Mouse (Mus musculus): ENCODE results near the gene Ess2. TPM values are rescaled to one million over a fixed set of nuclear protein-coding genes. Genes with fewer than 3 reads are reported as not detected.

Gene Ess2
- polyA plus RNA-seq, 1 experiment from 2014 or later, result 29.5 TPM

Other genes starting within 250 kb of the Ess2 start
- 43.9 and 47.9 TPM in 2 replicates for gene Med15, start 178.5 kb downstream of the Ess2 start, polyA plus RNA-seq (2015; fragmentation: Nextera tagmentation; extraction: Ambion mirVana)
- gene Klhl22, start 151.7 kb downstream of the Ess2 start, polyA plus RNA-seq (2015; fragmentation: Nextera tagmentation; extraction: Ambion mirVana), result 56.5 and 59.2 TPM in 2 replicates
- gene Scarf2, start 114.1 kb downstream of the Ess2 start, polyA plus RNA-seq (2015; fragmentation: Nextera tagmentation; extraction: Ambion mirVana), result 4.4 and 5.7 TPM in 2 replicates
- gene B830017H08Rik, start 78.2 kb downstream of the Ess2 start, polyA plus RNA-seq (2015; fragmentation: Nextera tagmentation; extraction: Ambion mirVana), result not detected in 2 replicates
- 1.1 and 1.2 TPM in 2 replicates for gene Car15, start 73.0 kb downstream of the Ess2 start, polyA plus RNA-seq (2015; fragmentation: Nextera tagmentation; extraction: Ambion mirVana)
- 0.26 and 0.31 TPM in 2 replicates for gene Gm20518, start 19.7 kb downstream of the Ess2 start, polyA plus RNA-seq (2015; fragmentation: Nextera tagmentation; extraction: Ambion mirVana)
- 0.05 TPM in 1 of 2 replicates, not detected in the other for gene Tssk1, start 17.1 kb downstream of the Ess2 start, polyA plus RNA-seq (2015; fragmentation: Nextera tagmentation; extraction: Ambion mirVana)
- gene Dgcr2, start 12.8 kb downstream of the Ess2 start, polyA plus RNA-seq (2015; fragmentation: Nextera tagmentation; extraction: Ambion mirVana), result 65.4 and 67.4 TPM in 2 replicates
- not detected in 2 replicates for gene Tssk2, start 12.7 kb downstream of the Ess2 start, polyA plus RNA-seq (2015; fragmentation: Nextera tagmentation; extraction: Ambion mirVana)
- 0.23 TPM in 1 of 2 replicates, not detected in the other for gene Gsc2, start 3.7 kb upstream of the Ess2 start, polyA plus RNA-seq (2015; fragmentation: Nextera tagmentation; extraction: Ambion mirVana)
- 255 and 287 TPM in 2 replicates for gene Slc25a1, start 16.9 kb upstream of the Ess2 start, polyA plus RNA-seq (2015; fragmentation: Nextera tagmentation; extraction: Ambion mirVana)
- 0.29 TPM in 1 of 2 replicates, not detected in the other for gene Vpreb2, start 69.1 kb upstream of the Ess2 start, polyA plus RNA-seq (2015; fragmentation: Nextera tagmentation; extraction: Ambion mirVana)
- gene Dgcr6, start 141.5 kb upstream of the Ess2 start, polyA plus RNA-seq (2015; fragmentation: Nextera tagmentation; extraction: Ambion mirVana), result 77.0 and 77.1 TPM in 2 replicates
- gene Prodh, start 178.9 kb upstream of the Ess2 start, polyA plus RNA-seq (2015; fragmentation: Nextera tagmentation; extraction: Ambion mirVana), result 20.1 and 24.4 TPM in 2 replicates
- gene Rtn4r, start 216.3 kb upstream of the Ess2 start, polyA plus RNA-seq (2015; fragmentation: Nextera tagmentation; extraction: Ambion mirVana), result 0.73 and 2.4 TPM in 2 replicates

Data from intestine, embryonic 16.5 days (tissue).